Mouse (Mus musculus) kidney, adult 2 months (tissue): ENCODE results near the gene Il15. TPM values are rescaled to one million over a fixed set of nuclear protein-coding genes. Genes with fewer than 3 reads are reported as not detected.

Experiments
- DNase-seq: peaks from one replicate; pipeline ENCODE4 v3.0.0; 2021
- H3K27ac ChIP-seq: fragments of 200-500 bp; 2 replicates; pipeline ENCODE4 v1.5.1; 2012; ENCODE audit warnings: low read depth, low read length, control low read depth, inconsistent platforms; ENCODE audit not compliant: insufficient read depth
- H3K27me3 ChIP-seq: fragments of 200-500 bp; replicated peaks from 2 replicates; pipeline ENCODE4 v1.6.1; 2012; ENCODE audit warnings: mild to moderate bottlenecking, moderate library complexity, low read length, inconsistent platforms; ENCODE audit not compliant: control insufficient read depth, insufficient read depth
- H3K36me3 ChIP-seq: fragments of 200-500 bp; 2 replicates; pipeline ENCODE4 v1.6.1; 2012; ENCODE audit warnings: mild to moderate bottlenecking, moderate library complexity, low read length, inconsistent platforms; ENCODE audit not compliant: control insufficient read depth, insufficient read depth
- H3K4me1 ChIP-seq: fragments of 200-500 bp; 2 replicates; pipeline ENCODE4 v1.6.1; 2011; ENCODE audit warnings: low read length; ENCODE audit not compliant: control insufficient read depth, insufficient read depth
- H3K4me3 ChIP-seq: fragments of 200-500 bp; 2 replicates; pipeline ENCODE4 v1.5.1; 2011; ENCODE audit warnings: mild to moderate bottlenecking, low read depth, low read length, control low read depth; ENCODE audit not compliant: insufficient read depth
- CTCF ChIP-seq: fragments of 200-500 bp; conservative IDR thresholded peaks from 2 replicates; pipeline ENCODE4 v1.5.1; 2011; ENCODE audit warnings: low read depth, mild to moderate bottlenecking, control low read depth, low read length, moderate library complexity, mixed read lengths; ENCODE audit not compliant: insufficient read depth, insufficient read length
- POLR2A ChIP-seq: fragments of 200-500 bp; IDR thresholded peaks from one replicate; pipeline ENCODE4 v1.6.1; 2011; ENCODE audit warnings: low read depth, low read length, control low read depth
- WGBS: fragments of 180-500 bp; shearing (Covaris S2); methylation state at CpG from one replicate; pipeline ENCODE4 v1.1.7; 2018; 5-methylcytosine and 5-hydroxymethylcytosine counted together
- polyA plus RNA-seq: library from polyadenylated mRNA; depleted of rRNA; stranded (reverse); fragments of >200 nt; gene quantifications from 2 replicates; pipeline ENCODE4 v1.2.3, GENCODE M21; 2012

Il15 gene
- polyA plus RNA-seq, 1 experiment, result 17.6 TPM

- no peak overlapping the region for H3K27ac ChIP-seq
- H3K27me3 ChIP-seq, result no peaks in the 10 kb centered on the region
- no peaks in the 10 kb centered on the region for H3K36me3 ChIP-seq
- no peak overlapping the region for H3K4me3 ChIP-seq
- DNase-seq, result no peak
- WGBS, result 58% methylated on average over 2 of the region's 2 CpGs
- no peaks in the 10 kb centered on the region for H3K4me1 ChIP-seq
- TF ChIP-seq POLR2A, result no peak
- no peak for TF ChIP-seq CTCF
Measured at GRCm38 (mm10) chr8:82327986-82328652, 74.9 kb downstream of the Il15 start.

DNA sequence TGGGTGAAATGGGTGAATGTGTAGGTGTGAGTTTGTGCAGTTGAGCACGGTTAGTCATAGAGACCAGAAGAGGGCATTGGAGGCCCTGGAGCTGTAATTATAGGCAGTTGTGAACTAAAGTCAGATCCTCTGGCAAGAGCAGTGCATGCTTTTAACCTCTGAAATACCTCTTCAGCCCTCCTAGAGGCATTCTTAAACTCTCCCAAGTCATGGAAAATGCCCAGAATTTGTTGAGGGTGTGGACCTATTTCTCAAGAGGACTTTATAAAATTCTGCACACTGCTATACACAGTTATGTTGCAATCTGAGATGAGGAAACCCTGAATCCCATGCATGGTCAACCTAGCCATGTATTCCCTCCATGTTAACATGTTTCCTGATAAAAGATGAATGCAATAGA, 77.0 kb downstream of the Il15 start:
- no peaks in the 10 kb centered on the region for H3K4me1 ChIP-seq
- no peak overlapping the region for H3K4me3 ChIP-seq
- no peaks in the 10 kb centered on the region for H3K36me3 ChIP-seq
- TF ChIP-seq POLR2A, result no peak
- no peak for TF ChIP-seq CTCF
- H3K27ac ChIP-seq, result no peak overlapping the region
- H3K27me3 ChIP-seq, result no peaks in the 10 kb centered on the region
- DNase-seq, result no peak
- 42% methylated on average over 1 of the region's 1 CpGs for WGBS

DNA sequence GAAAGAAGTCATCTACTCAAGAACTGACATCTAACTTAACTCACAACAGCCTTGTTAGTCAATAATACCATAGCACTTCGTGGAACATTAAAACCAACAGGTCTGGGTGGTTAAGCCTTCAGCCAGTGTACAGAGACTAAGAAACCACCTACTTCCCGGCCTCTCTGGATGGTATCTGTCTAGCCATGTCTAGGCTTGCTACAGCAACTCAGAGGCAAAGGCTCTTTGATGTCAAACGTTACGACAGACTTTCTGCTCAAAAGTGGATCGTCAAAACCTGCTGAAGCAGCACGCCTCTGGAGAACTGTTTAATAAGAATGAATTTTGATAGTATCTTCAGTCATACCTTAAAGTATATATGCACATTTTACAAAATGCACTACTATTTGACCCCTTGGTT, 77.4 kb downstream of the Il15 start:
- Histone ChIP-seq H3K4me1 (no peaks in the 10 kb centered on the region), H3K27ac (no peak overlapping the region), H3K27me3 (no peaks in the 10 kb centered on the region), H3K36me3 (no peaks in the 10 kb centered on the region), H3K4me3 (no peak overlapping the region)
- no peak for DNase-seq
- WGBS, result 76% methylated on average over 6 of the region's 6 CpGs
- no peak for TF ChIP-seq CTCF
- TF ChIP-seq POLR2A, result no peak

DNA sequence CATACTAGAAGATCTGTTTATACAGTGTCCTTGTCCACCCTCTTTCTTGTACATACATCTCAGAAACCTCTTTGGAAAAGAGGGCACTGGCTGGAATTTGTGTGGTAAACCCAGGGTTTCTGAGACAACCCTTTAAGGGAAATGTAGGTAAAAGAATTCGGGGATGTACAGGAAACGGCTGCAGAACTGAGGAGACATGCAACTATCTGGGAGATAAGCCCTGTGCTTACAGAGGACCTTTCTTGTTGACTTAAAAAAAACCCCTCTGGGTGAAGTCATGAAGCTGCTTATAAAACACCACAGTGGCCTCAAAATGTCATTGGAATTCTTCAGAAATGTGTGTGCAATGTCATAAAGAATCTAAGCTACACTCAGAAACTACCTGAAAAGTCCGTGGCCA, 85.6 kb downstream of the Il15 start:
- Histone ChIP-seq H3K4me1 (no peaks in the 10 kb centered on the region), H3K36me3 (no peaks in the 10 kb centered on the region), H3K27me3 (no peaks in the 10 kb centered on the region), H3K27ac (no peak overlapping the region), H3K4me3 (no peak overlapping the region)
- TF ChIP-seq POLR2A (no peak), CTCF (no peak)
- DNase-seq, result no peak
- WGBS, result 78% methylated on average over 3 of the region's 3 CpGs

DNA sequence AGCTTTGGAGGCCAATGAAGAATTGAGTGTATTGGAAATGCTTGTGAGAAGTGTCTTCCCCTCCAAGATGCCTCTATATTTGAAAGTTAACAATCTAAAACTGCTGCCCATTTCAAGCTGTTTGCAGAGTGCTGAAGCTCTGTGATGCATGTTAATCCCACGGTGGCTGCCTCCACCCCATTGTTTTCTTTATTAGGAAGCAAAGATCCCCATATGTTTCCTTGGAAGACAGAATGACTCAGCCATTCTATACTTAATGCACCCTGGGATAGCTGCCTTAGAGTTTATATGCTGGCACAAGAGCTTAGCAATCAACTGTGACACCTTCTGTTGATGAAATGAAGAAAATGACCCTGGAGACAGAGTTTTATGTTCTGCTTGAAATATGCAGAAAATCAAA, 96.6 kb downstream of the Il15 start:
- H3K4me3 ChIP-seq, result no peak overlapping the region
- H3K27ac ChIP-seq, result no peak overlapping the region
- no peaks in the 10 kb centered on the region for H3K36me3 ChIP-seq
- H3K4me1 ChIP-seq, result no peaks in the 10 kb centered on the region
- no peaks in the 10 kb centered on the region for H3K27me3 ChIP-seq
- TF ChIP-seq CTCF (no peak), POLR2A (no peak)
- whole genome bisulfite sequencing, result 10% methylated on average over 1 of the region's 1 CpGs
- no peak for DNase-seq

DNA sequence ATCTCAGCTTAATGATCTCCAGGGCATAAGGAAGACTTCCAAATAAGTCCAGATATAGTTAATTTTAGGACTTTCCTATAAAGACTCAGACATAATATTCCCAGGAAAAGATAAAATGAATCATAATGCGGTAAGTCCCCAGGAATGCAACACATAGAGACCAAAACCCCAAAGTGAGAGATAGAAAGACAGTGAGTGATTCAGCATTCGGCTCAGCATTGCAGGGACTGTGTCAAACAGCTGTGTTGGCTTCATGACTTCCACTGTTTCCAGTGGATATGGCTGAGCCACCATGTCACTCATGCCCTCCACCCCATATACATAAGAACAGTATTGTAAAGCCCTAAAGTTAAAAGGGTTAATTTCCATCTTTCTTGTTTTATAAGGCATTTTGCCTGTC, 106.8 kb downstream of the Il15 start:
- Histone ChIP-seq H3K36me3 (no peaks in the 10 kb centered on the region), H3K4me3 (no peak overlapping the region), H3K27me3 (no peaks in the 10 kb centered on the region), H3K4me1 (no peaks in the 10 kb centered on the region), H3K27ac (no peak overlapping the region)
- DNase-seq, result no peak
- TF ChIP-seq POLR2A (no peak), CTCF (no peak)
- WGBS, result 92% methylated on average over 2 of the region's 2 CpGs

DNA sequence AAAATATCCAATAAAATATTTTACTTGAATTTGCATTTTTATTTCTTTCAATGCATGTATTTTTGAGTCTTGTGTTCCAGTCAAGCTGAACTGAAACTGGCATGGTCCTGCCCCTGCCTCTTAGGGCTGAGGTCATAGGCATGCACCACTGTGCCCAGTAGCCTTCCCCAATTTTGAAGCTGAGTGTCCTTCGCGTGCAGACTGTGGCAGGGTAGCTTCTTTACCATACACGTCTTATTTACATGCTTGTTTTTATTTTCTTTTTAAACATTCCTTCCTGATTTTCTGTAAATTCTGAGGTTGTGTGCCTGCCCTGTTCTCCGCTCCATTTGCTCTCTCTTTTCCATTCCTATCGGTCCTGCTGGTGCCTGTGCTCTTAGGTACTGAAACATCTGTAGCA, 111.4 kb downstream of the Il15 start:
- TF ChIP-seq CTCF, result no peak
- no peak for TF ChIP-seq POLR2A
- no peaks in the 10 kb centered on the region for H3K27me3 ChIP-seq
- H3K27ac ChIP-seq, result no peak overlapping the region
- no peak overlapping the region for H3K4me3 ChIP-seq
- 79% methylated on average over 5 of the region's 5 CpGs for WGBS
- no peaks in the 10 kb centered on the region for H3K36me3 ChIP-seq
- no peaks in the 10 kb centered on the region for H3K4me1 ChIP-seq
- DNase-seq, result no peak
